Mouse (Mus musculus): ENCODE results near the gene Erg28.

DNA sequence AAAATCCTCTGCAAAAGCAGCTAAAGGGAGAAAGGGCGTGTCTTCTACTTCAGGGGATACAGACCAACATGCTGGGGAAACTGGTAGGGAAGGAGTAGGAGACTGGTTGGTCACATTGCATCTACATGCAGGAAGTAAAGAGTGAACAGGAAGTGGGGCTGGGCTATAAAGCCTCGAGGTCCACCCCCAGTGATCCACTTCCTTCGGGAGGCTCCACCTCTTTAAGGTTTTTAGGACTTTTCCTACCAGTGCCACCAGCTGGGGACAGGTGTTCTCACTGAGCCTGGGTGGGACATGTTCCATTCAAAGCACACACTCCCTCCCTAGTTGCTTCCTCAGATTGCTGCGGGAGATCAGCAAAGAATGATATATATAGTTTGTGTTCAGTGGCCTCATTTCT is 29.5 kb upstream of the Erg28 start:
- TF ChIP-seq CTCF (IDR thresholded peaks at IDR 0.05; ENCODE audit: low read depth) (no peak), EP300 (optimal IDR thresholded peaks at IDR 0.05) (no peak)
